Mouse (Mus musculus) CH12.LX (cell line): Measurements from ENCODE around the gene Tmem62.

Source experiments
- CTCF ChIP-seq, 2 experiments: IDR thresholded peaks in 1 of 2; conservative IDR thresholded peaks in 1 of 2; 2 replicates each; pipeline ENCODE4 v1.5.1; 2011 to 2012; ENCODE audit warnings: low read depth in 2 of 2, low read length in 2 of 2, improper control_type of control experiment in 1 of 2, inconsistent platforms in 1 of 2, mild to moderate bottlenecking in 1 of 2, moderate library complexity in 1 of 2
- MEF2A ChIP-seq: IDR thresholded peaks from 2 replicates; pipeline ENCODE4 v1.6.1; 2014; ENCODE audit warnings: low read depth, mild to moderate bottlenecking, inconsistent platforms, low read length, improper control_type of control experiment, borderline replicate concordance
- MYC ChIP-seq: IDR thresholded peaks from 2 replicates; pipeline ENCODE4 v1.6.1; 2011; ENCODE audit warnings: low read depth, mild to moderate bottlenecking, improper control_type of control experiment, low read length
- TBP ChIP-seq: conservative IDR thresholded peaks from 2 replicates; pipeline ENCODE4 v1.6.1; 2011; ENCODE audit warnings: low read depth, low read length, improper control_type of control experiment
- ZKSCAN1 ChIP-seq: IDR thresholded peaks from 2 replicates; pipeline ENCODE4 v1.6.1; 2012; ENCODE audit warnings: low read depth, inconsistent platforms, low read length, improper control_type of control experiment, borderline replicate concordance
- ZNF384 ChIP-seq: IDR thresholded peaks from 2 replicates; pipeline ENCODE4 v1.6.1; 2012; ENCODE audit warnings: low read depth, low read length, improper control_type of control experiment, inconsistent platforms

- TF ChIP-seq CTCF (conservative IDR thresholded peaks at IDR 0.05 in 1 of 2, IDR thresholded peaks at IDR 0.05 in 1 of 2; ENCODE audit: low read depth in 2 of 2, low read length in 2 of 2), result no peak
- TF ChIP-seq ZKSCAN1, result no peak
- TF ChIP-seq ZNF384, result no peak
- TF ChIP-seq MEF2A, result no peak
- TF ChIP-seq TBP, result no peak
- no peak for TF ChIP-seq MYC
Measured at GRCm38 (mm10) chr2:120952176-120952938, 24.5 kb upstream of the Tmem62 start.
